Mouse (Mus musculus) lung, postnatal 0 days (tissue): ENCODE results near the gene Rpl18.

Experiments used
- CTCF ChIP-seq: IDR thresholded peaks from 2 replicates; pipeline ENCODE4 v1.5.1; 2016; ENCODE audit warnings: antibody characterized with exemption, mild to moderate bottlenecking
- EP300 ChIP-seq: IDR thresholded peaks from 2 replicates; pipeline ENCODE4 v1.6.1; 2016; ENCODE audit warnings: antibody characterized with exemption, mild to moderate bottlenecking, control low read depth

DNA sequence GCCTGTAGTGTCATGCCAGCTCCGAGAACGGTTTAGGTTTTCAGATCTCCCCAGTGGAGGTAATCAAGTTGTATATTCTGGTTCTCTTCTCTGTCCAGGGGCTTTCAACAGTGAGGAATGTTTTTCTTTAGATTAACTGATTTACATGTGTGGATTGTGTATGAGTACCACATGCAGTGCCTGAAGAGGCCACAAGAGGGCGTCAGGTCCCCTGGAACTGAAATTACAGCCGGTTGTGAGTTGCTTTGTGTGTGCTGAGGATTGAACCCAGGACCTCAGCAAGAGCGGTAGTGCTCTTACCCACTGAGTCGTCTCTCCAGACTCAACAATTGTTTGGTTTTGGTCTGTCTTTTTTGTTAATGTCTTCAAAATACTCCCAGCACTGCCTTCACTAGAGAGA is 31.3 kb downstream of the Rpl18 start:
- TF ChIP-seq CTCF (peak; percentile 58), EP300 (no peak)
